Mouse (Mus musculus): ENCODE data around the gene Pebp1. TPM values are rescaled to one million over a fixed set of nuclear protein-coding genes. Genes with fewer than 3 reads are reported as not detected.

The Pebp1 gene
- total and polyA plus RNA-seq, 3 experiments, result 558 to 568 TPM; not detected in 1

- peaks cover 0 to 5% of the 10 kb centered on the region in 2 experiments; a peak in 2 of 4 replicates for H3K36me3 ChIP-seq (ENCODE audit: control insufficient read depth in 1 of 2, insufficient read depth in 2 of 2, low read length in 2 of 2)
- no peaks in the 10 kb centered on the region for H3K9me3 ChIP-seq (replicated peaks; ENCODE audit: insufficient read depth, low read length)
- no peak overlapping the region for H3K27ac ChIP-seq (ENCODE audit: control insufficient read depth, low read depth, low read length)
- no peak for DNase-seq (ENCODE audit: low read depth, low spot score)
- TF ChIP-seq POLR2A (IDR thresholded peaks at IDR 0.05; ENCODE audit: control insufficient read depth in 1 of 2, insufficient read depth in 1 of 2, low read depth in 1 of 2, low read length in 2 of 2, poor library complexity in 1 of 2) (0 out of 4 replicates have a peak, but pooled peaks of 1 of the 2 experiments have one; percentile 13), BHLHE40 (IDR thresholded peaks at IDR 0.05; ENCODE audit: borderline replicate concordance, low read depth, low read length) (no peak)
- no peak overlapping the region for H3K4me3 ChIP-seq (ENCODE audit: control insufficient read depth in 1 of 2, insufficient read depth in 1 of 2, low read depth in 2 of 2, low read length in 2 of 2)
- no peak overlapping the region for H3K9ac ChIP-seq (ENCODE audit: control insufficient read depth, low read depth, low read length, poor library complexity, severe bottlenecking)
- no peaks in the 10 kb centered on the region for H3K4me1 ChIP-seq (ENCODE audit: control insufficient read depth in 1 of 2, insufficient read depth in 2 of 2, low read length in 2 of 2)
- no peaks in the 10 kb centered on the region for H3K27me3 ChIP-seq (ENCODE audit: control insufficient read depth in 1 of 2, insufficient read depth in 2 of 2, low read length in 2 of 2)
- no peaks in the 10 kb centered on the region for H3K79me2 ChIP-seq (ENCODE audit: control insufficient read depth, insufficient read depth, low read length, poor library complexity)
These were observed 18.7 kb downstream of the Pebp1 start for GRCm38 (mm10) chr5:117268749-117269148.

DNA sequence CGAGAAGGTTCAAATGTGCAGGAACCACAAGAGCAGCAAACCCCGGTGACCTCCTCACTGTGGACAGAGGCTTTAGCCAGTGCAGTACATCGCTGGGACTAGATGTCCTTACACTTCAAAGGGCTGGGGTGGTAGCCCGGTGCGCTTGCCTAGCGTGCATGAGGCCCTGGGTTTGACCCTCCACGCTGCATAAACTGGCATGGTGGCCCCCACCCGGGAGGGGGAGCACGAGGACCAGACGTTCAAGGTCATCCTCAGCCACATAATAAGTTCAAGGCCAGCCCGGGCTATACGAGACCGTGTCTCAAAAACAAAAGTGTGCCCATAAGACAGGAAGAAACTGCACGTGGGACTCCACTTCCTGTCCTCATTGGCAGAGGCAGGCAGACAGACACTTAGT lies 19.5 kb downstream of the Pebp1 start:
- TF ChIP-seq ZNF384 (IDR thresholded peaks at IDR 0.05; ENCODE audit: low read depth, low read length) (no peak), E2F4 (IDR thresholded peaks at IDR 0.05; ENCODE audit: borderline replicate concordance, low read depth, low read length) (no peak), GATA1 (IDR thresholded peaks at IDR 0.05; ENCODE audit: low read depth, low read length) (no peak), TAL1 (IDR thresholded peaks at IDR 0.05; ENCODE audit: low read length) (no peak), CHD1 (IDR thresholded peaks at IDR 0.05; ENCODE audit: low read depth, low read length) (no peak), NRF1 (IDR thresholded peaks at IDR 0.05; ENCODE audit: insufficient read depth, low read depth, low read length, poor library complexity, severe bottlenecking) (no peak), ETS1 (IDR thresholded peaks at IDR 0.05; ENCODE audit: low read depth, low read length) (no peak), TCF12 (IDR thresholded peaks at IDR 0.05; ENCODE audit: low read depth, low read length) (no peak)
- Histone ChIP-seq H3K36me3 (ENCODE audit: control insufficient read depth in 1 of 2, insufficient read depth in 2 of 2, low read length in 2 of 2) (peaks cover 0 to 5% of the 10 kb centered on the region in 2 experiments; a peak in 2 of 4 replicates), H3K27me3 (ENCODE audit: control insufficient read depth in 1 of 2, insufficient read depth in 2 of 2, low read length in 2 of 2) (no peaks in the 10 kb centered on the region), H3K9me3 (replicated peaks; ENCODE audit: insufficient read depth, low read length) (no peaks in the 10 kb centered on the region), H3K9ac (ENCODE audit: control insufficient read depth, low read depth, low read length, poor library complexity, severe bottlenecking) (no peak overlapping the region), H3K79me2 (ENCODE audit: control insufficient read depth, insufficient read depth, low read length, poor library complexity) (no peaks in the 10 kb centered on the region), H3K4me3 (ENCODE audit: control insufficient read depth in 1 of 2, insufficient read depth in 1 of 2, low read depth in 2 of 2, low read length in 2 of 2) (no peak overlapping the region), H3K27ac (ENCODE audit: control insufficient read depth, low read depth, low read length) (no peak overlapping the region), H3K4me1 (ENCODE audit: control insufficient read depth in 1 of 2, insufficient read depth in 2 of 2, low read length in 2 of 2) (no peaks in the 10 kb centered on the region)
- DNase-seq (ENCODE audit: low read depth, low spot score), result no peak

- no peak for TF ChIP-seq POLR2AphosphoS5 (IDR thresholded peaks at IDR 0.05; ENCODE audit: borderline replicate concordance, low read depth, low read length)
- TF ChIP-seq UBTF (IDR thresholded peaks at IDR 0.05; ENCODE audit: borderline replicate concordance, insufficient read depth, low read depth, low read length), result no peak
- no peak for TF ChIP-seq TAL1 (IDR thresholded peaks at IDR 0.05; ENCODE audit: low read length)
- TF ChIP-seq KAT2A (conservative IDR thresholded peaks at IDR 0.05; ENCODE audit: low read depth, low read length), result no peak
- no peak for TF ChIP-seq GATA1 (IDR thresholded peaks at IDR 0.05; ENCODE audit: low read depth, low read length)
- no peak for TF ChIP-seq RCOR1 (IDR thresholded peaks at IDR 0.05; ENCODE audit: low read depth, low read length)
- no peak for TF ChIP-seq NELFE (IDR thresholded peaks at IDR 0.05; ENCODE audit: low read depth, low read length)
- TF ChIP-seq SMC3 (IDR thresholded peaks at IDR 0.05; ENCODE audit: low read depth, low read length), result no peak
- 0 out of 2 replicates have a peak, but pooled peaks have one; percentile 23 for TF ChIP-seq SIN3A (IDR thresholded peaks at IDR 0.05; ENCODE audit: low read length)
- peak in 1 of 3 experiments; percentile 7; a peak in 1 of 6 replicates for TF ChIP-seq CTCF (IDR thresholded peaks at IDR 0.05 in 2 of 3, conservative IDR thresholded peaks at IDR 0.05 in 1 of 3; ENCODE audit: control insufficient read depth in 1 of 3, insufficient read depth in 1 of 3, low read depth in 2 of 3, low read length in 3 of 3, poor library complexity in 1 of 3, severe bottlenecking in 1 of 3)
- no peak for TF ChIP-seq MAFK (IDR thresholded peaks at IDR 0.05; ENCODE audit: borderline replicate concordance, low read depth, low read length)
- no peaks in the 10 kb centered on the region for H3K9me3 ChIP-seq (replicated peaks; ENCODE audit: insufficient read depth, low read length)
- no peak overlapping the region for H3K27ac ChIP-seq (ENCODE audit: control insufficient read depth, low read depth, low read length)
- H3K79me2 ChIP-seq (ENCODE audit: control insufficient read depth, insufficient read depth, low read length, poor library complexity), result no peaks in the 10 kb centered on the region
- no peaks in the 10 kb centered on the region for H3K27me3 ChIP-seq (ENCODE audit: control insufficient read depth in 1 of 2, insufficient read depth in 2 of 2, low read length in 2 of 2)
- DNase-seq (ENCODE audit: low read depth, low spot score), result peak; percentile 48
- peaks cover 0 to 10% of the 10 kb centered on the region in 2 experiments; a peak in 2 of 4 replicates for H3K36me3 ChIP-seq (ENCODE audit: control insufficient read depth in 1 of 2, insufficient read depth in 2 of 2, low read length in 2 of 2)
- no peak overlapping the region for H3K4me3 ChIP-seq (ENCODE audit: control insufficient read depth in 1 of 2, insufficient read depth in 1 of 2, low read depth in 2 of 2, low read length in 2 of 2)
- no peak overlapping the region for H3K9ac ChIP-seq (ENCODE audit: control insufficient read depth, low read depth, low read length, poor library complexity, severe bottlenecking)
- no peaks in the 10 kb centered on the region for H3K4me1 ChIP-seq (ENCODE audit: control insufficient read depth in 1 of 2, insufficient read depth in 2 of 2, low read length in 2 of 2)
These were observed 22.7 kb downstream of the Pebp1 start for GRCm38 (mm10) chr5:117264701-117265100.
